Mouse (Mus musculus): Measurements from ENCODE around the gene Slc46a3.

GRCm38 (mm10) chr5:147860076-147860448 lies 34.6 kb downstream of the Slc46a3 start:
- TF ChIP-seq CTCF (IDR thresholded peaks at IDR 0.05; ENCODE audit: borderline replicate concordance, insufficient read depth, low read length) (no peak), POLR2A (IDR thresholded peaks at IDR 0.05; ENCODE audit: low read depth, low read length) (no peak)

Data from embryonic fibroblast, embryonic 13.5 days (primary cell).